Mouse (Mus musculus) layer of hippocampus, postnatal 36 days (tissue): ENCODE data around the gene Actn1. TPM values are rescaled to one million over a fixed set of nuclear protein-coding genes. Genes with fewer than 3 reads are reported as not detected.

ENCODE experiments used
- DNase-seq, 2 experiments: peaks; one replicate each; pipeline ENCODE4 v3.0.0; 2022
- total RNA-seq, 2 experiments: library from RNA; stranded (reverse); gene quantifications; 2 replicates each; pipeline ENCODE4 v1.2.3; 2021

The Actn1 gene
- total RNA-seq, 2 experiments from 2014 or later = 97.5 to 106 TPM

DNA sequence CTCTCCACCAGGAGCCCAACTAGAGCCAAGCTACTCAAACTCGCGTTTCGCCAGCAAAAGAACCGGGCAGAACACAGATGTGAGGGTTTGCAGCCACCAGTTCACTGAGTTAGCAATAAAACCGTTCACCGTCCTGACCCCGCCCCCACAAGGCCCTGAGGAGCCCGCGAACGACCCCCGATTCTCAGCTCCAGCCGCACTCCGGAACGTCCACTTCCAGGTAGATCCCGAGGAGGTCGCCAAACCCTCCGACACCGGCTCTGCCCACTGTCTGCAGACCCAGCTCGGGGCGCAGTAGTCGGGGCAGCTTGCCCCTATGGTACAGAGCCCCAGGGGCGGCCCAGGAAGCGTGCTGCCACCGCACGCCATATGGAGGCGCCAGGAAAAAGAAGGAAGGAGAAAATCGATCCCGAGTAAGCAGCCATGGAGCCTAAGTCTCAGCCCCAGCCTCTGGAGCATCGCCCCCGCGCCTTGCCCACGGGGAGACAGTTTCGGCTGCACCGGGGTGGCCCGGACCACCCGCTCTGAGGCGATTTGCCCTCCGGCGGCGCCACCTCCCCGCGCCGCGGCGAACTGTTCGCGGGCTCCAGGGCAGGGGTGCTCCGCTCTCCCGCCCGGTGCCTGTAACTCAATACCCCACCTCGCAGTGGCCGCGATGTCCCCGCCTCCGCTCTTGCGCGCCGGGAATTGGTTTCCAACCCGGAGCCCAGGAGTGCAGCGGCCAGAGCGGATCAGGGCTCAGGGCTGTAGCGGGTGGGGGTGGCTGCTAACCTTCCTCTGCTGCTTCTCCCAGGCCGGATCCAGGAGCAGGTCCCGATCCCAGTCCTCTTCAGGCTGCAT lies 735 bp downstream of the Actn1 start:
- peak; percentile 69 to 74 for DNase-seq

DNA sequence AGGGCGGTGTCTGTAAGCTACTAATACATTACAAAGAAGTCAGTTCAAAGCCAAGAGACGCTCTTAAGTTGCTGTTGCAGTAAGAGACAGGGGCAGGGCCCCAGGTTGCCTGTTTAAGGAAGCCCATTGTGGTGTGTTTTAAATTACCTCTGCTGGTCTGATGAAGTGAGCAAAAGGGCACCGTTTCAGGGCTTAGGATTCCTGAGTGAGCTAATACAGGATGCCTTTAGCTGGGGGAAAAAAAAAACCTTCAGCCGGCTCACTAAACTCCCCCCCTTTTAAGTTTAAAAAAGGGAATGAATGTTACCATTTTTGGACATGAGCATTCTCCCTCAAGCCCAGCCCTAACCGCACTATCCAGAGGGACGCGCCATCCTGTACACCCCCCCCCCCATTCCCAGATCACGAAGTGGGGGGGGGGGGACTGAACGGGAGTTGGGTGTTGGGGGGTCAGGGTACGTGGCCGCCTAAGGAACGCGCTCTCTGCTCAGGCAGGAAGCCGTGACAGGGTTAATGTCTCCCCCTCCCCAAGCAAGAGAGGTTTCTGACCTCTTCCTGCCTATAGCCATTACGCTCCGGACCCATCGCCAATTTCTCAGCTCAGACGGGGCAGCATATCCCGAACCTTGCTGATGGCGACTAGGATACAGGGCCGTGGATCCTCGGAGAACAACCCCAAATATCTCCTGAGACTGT lies 1.5 kb downstream of the Actn1 start:
- no peak for DNase-seq

GRCm38 (mm10) chr12:80251978-80252377 lies 8.2 kb downstream of the Actn1 start:
- DNase-seq = no peak

GRCm38 (mm10) chr12:80251554-80251953 lies 8.6 kb downstream of the Actn1 start:
- DNase-seq = no peak

GRCm38 (mm10) chr12:80249539-80249938 lies 10.6 kb downstream of the Actn1 start:
- DNase-seq = no peak

DNA sequence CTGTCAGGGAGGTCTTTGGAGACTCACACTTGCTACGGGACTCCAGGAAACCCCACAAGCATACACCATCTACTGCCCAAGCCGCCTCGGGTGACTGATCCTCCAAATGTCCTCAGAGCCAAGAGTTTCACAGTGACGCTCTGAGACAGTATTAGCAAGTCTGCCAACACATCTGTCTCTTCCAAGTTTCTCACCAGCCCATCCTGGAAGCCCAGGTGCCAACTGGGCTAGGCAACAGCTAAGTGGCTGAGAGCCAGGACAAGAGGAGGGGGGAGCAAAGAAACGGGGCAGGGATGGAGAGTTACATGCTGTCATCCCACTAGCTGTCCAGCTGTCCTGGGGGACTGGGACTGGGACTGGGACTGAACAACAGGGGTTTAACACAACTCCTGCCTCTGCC lies 13.1 kb downstream of the Actn1 start:
- no peak for DNase-seq

DNA sequence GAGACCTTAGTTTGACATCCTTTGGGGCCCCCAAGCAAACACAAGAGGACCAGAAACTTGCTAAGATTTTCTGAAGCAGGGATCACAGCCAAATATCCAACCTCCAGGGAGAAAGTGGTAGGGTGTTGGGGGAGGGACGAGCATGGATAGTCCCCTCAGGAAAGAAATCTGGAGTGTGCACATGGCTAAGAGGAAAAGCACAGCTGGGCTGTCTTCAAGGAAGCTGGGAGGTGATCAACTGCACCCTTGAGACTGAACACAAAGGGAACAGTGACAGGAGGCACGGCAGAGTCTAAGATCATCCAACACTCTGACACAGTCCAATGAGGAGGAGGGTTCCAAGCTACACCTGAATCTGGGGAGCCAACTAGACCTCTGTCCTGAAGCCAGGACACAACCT lies 13.7 kb downstream of the Actn1 start:
- no peak for DNase-seq

GRCm38 (mm10) chr12:80244755-80245154 lies 15.4 kb downstream of the Actn1 start:
- DNase-seq = no peak

DNA sequence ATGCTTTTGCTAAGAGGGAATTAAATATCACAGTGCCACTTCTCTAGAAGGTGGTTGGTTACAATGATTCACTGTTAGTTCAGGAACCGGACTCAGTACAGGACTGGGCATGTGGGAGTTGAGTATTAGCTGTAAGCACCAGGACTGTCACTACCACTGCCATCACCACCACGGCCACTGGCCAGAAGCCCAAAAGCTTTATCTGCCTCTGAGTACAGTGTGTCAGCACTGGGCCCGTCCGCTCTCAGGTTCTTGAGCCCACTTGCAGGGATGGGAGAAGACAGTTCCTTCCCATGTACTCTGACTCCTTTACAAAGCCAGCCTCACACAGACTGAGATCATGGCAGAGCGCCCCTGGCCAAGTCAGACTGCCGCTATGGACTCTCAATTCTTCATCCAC lies 16.0 kb downstream of the Actn1 start:
- DNase-seq = no peak

GRCm38 (mm10) chr12:80243335-80243734 lies 16.8 kb downstream of the Actn1 start:
- no peak for DNase-seq

GRCm38 (mm10) chr12:80239445-80239844 lies 20.7 kb downstream of the Actn1 start:
- peak; percentile 52 to 59 for DNase-seq

DNA sequence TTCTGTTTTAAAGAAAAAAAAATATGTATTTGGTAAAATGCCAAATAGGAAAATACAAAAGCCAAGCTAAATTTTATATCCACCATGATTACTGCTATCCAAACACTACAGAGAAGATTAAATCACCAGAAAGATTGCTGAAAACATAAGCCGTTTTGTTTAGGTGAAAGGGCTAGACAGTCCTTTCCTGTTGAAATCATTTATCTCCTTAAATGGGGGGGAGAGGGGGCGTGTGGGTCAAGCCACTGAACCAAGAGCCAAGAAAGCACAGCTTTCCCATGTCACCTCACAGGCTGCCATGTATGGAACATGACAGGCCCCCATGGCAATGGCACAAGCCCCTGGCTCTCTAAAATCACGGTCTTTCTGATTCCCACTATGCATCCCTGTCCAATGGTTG lies 21.6 kb downstream of the Actn1 start:
- no peak for DNase-seq

DNA sequence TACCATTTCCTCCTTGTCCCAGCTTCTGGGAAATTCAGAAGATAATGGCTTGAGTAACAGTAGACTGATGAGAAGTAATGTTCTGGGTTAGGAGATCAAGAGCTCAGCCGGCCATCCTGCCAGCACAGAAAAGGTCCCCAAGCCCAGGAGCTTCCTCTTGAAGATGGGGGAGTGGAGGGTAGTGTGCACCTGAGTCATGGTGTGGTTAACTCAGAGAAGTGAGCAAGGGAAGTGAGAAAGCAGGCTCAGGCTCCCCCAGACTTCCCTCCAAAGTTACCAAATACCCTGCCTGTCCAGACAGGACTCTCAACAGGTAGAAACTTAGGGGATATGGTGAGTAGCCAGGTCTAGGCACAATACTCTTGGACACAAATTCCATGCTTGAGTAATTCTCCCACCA lies 24.9 kb downstream of the Actn1 start:
- DNase-seq = no peak

GRCm38 (mm10) chr12:80234226-80234625 lies 25.9 kb downstream of the Actn1 start:
- no peak for DNase-seq

DNA sequence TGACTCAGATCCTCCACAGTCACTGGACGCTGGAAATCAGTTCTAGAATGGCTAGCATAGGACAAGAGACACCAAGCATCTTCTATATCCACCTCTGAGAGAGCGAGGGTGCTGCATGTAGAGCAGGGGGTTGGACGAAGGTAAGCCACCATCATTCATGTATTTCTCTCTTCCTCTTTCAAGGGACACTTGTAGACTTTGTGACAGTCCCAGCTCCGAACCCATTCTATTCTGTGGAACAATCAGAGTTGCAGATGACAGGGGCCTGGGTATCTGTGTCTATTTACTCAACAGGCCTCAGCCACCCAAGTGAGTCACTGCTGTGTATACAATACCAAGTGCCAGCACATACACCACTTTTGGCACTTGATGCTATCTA lies 27.3 kb downstream of the Actn1 start:
- DNase-seq = no peak

GRCm38 (mm10) chr12:80232076-80232839 lies 27.9 kb downstream of the Actn1 start:
- no peak for DNase-seq

DNA sequence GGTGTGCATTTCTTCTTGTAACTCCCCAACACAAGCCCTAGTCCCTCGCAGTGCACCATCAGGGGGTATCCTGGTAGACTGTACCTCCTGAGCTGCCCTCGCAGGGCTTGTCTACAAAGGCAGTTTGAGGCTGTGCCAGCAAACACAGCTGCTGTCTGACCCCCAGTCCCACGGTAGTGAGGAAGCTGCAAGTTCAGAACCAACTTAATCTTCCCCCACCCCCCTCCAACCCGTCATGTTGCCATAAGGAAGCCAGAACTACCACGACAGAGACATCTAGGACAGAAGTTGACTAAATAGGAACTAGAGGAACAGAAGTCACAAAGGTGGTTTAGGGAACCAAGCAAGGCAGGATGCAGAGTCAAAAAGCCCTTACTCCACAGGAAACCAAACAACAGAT lies 28.9 kb downstream of the Actn1 start:
- DNase-seq = no peak

DNA sequence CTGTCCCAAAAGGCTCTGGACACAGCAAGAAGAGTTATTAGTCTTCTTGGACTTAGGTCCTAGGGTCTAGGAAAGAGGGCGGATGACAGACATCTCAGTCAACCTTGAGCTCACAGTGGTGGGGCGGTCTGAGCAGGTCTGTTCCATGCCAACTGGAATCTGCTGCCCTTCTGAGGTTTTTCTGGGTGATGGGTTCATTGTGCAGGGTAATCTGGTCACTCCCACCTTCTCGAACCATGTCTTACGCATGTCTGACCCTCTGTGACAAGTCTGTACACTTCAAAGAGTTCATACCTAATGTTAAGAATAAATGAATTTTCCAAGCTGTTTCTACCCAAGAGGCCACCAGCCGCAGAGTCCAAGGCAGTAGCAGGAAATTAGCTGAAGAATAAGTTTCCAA lies 29.3 kb downstream of the Actn1 start:
- no peak for DNase-seq

DNA sequence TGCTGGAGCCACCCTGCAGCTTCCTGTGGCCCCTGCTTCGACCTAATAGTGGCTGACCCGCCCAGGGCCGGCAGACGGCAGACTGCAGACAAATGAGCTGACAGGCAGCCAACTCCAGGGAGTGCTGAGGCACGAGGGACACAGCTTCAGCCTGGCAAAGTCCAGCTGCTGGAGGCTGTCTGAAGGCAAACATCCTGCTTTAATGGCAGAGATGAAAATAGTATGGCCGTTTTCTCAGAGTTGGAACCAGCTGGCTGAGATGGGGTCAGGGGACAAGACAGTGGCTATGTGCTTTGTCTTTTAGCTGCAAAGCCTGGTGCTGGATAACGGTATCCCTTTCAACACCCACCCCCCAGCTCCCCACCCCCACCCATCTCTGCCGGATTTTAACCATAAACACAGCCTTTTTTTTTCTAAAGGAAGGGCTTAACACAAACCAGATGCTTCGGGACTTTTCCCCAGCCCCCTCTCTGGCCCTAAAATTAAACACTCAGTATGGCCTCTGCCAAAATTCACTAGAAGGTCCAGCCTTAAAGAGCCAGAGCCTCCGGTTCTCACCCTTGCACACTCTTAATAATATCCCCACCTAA lies 30.0 kb downstream of the Actn1 start:
- DNase-seq = peak; percentile 52 to 54

DNA sequence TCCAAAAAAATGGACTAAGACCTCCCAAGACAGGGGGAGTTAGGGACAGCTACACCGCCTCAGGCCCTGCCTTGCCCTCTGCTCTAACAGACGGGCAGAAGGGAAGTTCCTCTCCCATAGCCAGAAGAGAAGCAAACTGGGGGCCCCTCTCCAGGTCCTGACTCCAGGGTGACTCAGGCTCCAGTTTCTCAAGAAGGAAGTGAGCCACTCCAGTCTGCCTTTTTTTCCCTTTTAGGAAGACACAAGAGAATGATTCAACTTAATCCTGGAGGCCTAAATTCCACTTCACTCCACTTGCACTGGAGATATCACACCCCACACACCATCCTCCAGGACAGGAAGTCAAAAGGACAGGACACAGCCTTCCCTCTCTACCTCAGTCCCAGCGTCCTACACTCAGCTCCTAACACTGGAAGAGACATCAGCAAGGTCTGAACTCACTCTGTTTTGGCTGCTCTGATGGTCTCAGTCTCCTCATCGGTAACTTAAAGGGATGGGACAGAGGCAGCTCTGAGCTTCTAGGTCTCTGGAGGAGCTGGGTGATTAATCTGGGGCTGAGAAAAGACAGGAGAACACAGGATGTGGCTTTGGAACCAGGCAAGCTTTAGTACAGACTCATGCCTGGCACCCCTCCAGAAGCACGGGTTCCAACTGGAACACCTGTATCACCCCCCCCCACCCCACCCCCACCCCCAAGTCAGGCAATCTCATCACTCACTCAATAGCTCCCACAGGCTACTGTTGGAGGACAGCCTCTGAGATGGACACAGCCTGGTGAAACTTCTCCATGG lies 31.0 kb downstream of the Actn1 start:
- DNase-seq = no peak

DNA sequence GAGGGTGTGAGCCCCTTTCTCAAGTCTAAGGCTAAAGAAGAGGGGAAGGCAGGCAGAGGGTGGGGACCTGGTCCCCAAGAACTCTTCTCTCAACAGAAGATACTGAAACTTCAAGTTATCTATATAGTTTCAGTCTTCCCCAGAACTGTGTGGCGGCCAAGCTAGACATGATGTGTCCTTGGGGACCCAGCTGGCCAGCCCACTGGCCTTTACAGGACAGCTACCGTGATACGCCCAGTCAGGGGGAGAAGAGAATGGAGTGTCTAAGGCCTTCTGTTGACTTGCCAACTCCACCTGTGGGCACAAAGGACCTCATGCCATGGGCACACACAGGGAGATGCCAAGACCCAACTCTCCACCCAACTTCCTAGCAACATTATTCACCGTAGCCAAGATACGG lies 31.8 kb downstream of the Actn1 start:
- DNase-seq = no peak

GRCm38 (mm10) chr12:80227835-80228234 lies 32.3 kb downstream of the Actn1 start:
- DNase-seq = no peak
